Mouse (Mus musculus) heart, postnatal 0 days (tissue): ENCODE data around the gene Magi1. TPM values are rescaled to one million over a fixed set of nuclear protein-coding genes. Genes with fewer than 3 reads are reported as not detected.

Experiments used
- ATAC-seq: fragments of 200-750 bp; cut with Nextera tagmentation; 2 replicates; pipeline ENCODE4 v1.8.0; 2017; ENCODE audit warnings: low read depth, moderate number of reproducible peaks, moderate library complexity; ENCODE audit not compliant: insufficient read depth
- DNase-seq: peaks from one replicate; pipeline ENCODE4 v3.0.0-alpha.2; 2016; ENCODE audit warnings: low spot score
- H3K27ac ChIP-seq: fragments of 300-500 bp; sonication (generic); 2 replicates; pipeline ENCODE4 v1.5.1; 2014; ENCODE audit warnings: low read depth, mild to moderate bottlenecking
- H3K27me3 ChIP-seq: fragments of 300-500 bp; sonication (generic); 2 replicates; pipeline ENCODE4 v1.6.1; 2014; ENCODE audit warnings: low read length, mixed read lengths; ENCODE audit not compliant: control insufficient read depth, insufficient read depth
- H3K36me3 ChIP-seq: fragments of 300-500 bp; sonication (generic); replicated peaks from 2 replicates; pipeline ENCODE4 v1.6.1; 2014; ENCODE audit warnings: low read length, mixed read lengths; ENCODE audit not compliant: control insufficient read depth, insufficient read depth
- H3K4me1 ChIP-seq: fragments of 300-500 bp; sonication (generic); 2 replicates; pipeline ENCODE4 v1.6.1; 2014; ENCODE audit warnings: antibody characterized with exemption; ENCODE audit not compliant: control insufficient read depth, insufficient read depth
- H3K4me2 ChIP-seq: fragments of 300-500 bp; sonication (generic); 2 replicates; pipeline ENCODE4 v1.6.1; 2014; ENCODE audit warnings: low read depth, mild to moderate bottlenecking, low read length, moderate library complexity
- H3K4me3 ChIP-seq: fragments of 300-500 bp; sonication (generic); 2 replicates; pipeline ENCODE4 v1.5.1; 2014; ENCODE audit warnings: low read depth, low read length
- H3K9ac ChIP-seq: fragments of 300-500 bp; sonication (generic); replicated peaks from 2 replicates; pipeline ENCODE4 v1.6.1; 2014; ENCODE audit warnings: low read depth, low read length, mixed read lengths
- H3K9me3 ChIP-seq: fragments of 300-500 bp; sonication (generic); replicated peaks from 2 replicates; pipeline ENCODE4 v1.6.1; 2016; ENCODE audit warnings: low read length; ENCODE audit not compliant: control insufficient read depth
- CTCF ChIP-seq: IDR thresholded peaks from 2 replicates; pipeline ENCODE4 v1.5.1; 2016; ENCODE audit warnings: antibody characterized with exemption, control low read depth, low read depth
- EP300 ChIP-seq: IDR thresholded peaks from 2 replicates; pipeline ENCODE4 v1.6.1; 2016; ENCODE audit warnings: antibody characterized with exemption, low read depth
- WGBS: fragments of 180-500 bp; shearing (Covaris S2); extraction: QIAGEN DNeasy Blood & Tissue Kit; methylation state at CpG from one replicate; pipeline ENCODE4 v1.1.7; 2014; 5-methylcytosine and 5-hydroxymethylcytosine counted together
- polyA plus RNA-seq: library from polyadenylated mRNA; unstranded; fragments of >200 nt; fragmentation: Nextera tagmentation; extraction: Ambion mirVana; gene quantifications from 2 replicates; pipeline ENCODE4 v1.2.1, GENCODE M21; 2015
- total RNA-seq: library from RNA; depleted of rRNA; stranded (reverse); fragments of >200 nt; gene quantifications from 2 replicates; pipeline ENCODE4 v1.2.3, GENCODE M21; 2014; ENCODE audit warnings: low replicate concordance

Magi1 gene
- total and polyA plus RNA-seq, 2 experiments from 2014 or later = 4.6 to 15.3 TPM

GRCm38 (mm10) chr6:93787042-93787441 is 496.7 kb downstream of the Magi1 start:
- Histone ChIP-seq H3K4me3 (no peak overlapping the region), H3K36me3 (no peaks in the 10 kb centered on the region), H3K4me2 (no peak overlapping the region), H3K27ac (no peak overlapping the region), H3K4me1 (peaks cover 3% of the 10 kb centered on the region; the same call in 1 of the 2 replicates), H3K9me3 (no peaks in the 10 kb centered on the region), H3K27me3 (no peaks in the 10 kb centered on the region), H3K9ac (no peak overlapping the region)
- ATAC-seq (no peak), DNase-seq (no peak)
- 88% methylated on average over 3 of the region's 3 CpGs for WGBS
- TF ChIP-seq CTCF (no peak), EP300 (no peak)

GRCm38 (mm10) chr6:93786220-93786619 is 497.5 kb downstream of the Magi1 start:
- TF ChIP-seq CTCF (no peak), EP300 (no peak)
- WGBS = 44% methylated on average over 2 of the region's 2 CpGs
- ATAC-seq = no peak

GRCm38 (mm10) chr6:93771081-93771480 is 512.6 kb downstream of the Magi1 start:
- Histone ChIP-seq H3K4me2 (no peak overlapping the region), H3K4me1 (no peaks in the 10 kb centered on the region), H3K4me3 (no peak overlapping the region), H3K9me3 (no peaks in the 10 kb centered on the region), H3K9ac (no peak overlapping the region), H3K27me3 (no peaks in the 10 kb centered on the region), H3K36me3 (peaks cover 2% of the 10 kb centered on the region), H3K27ac (no peak overlapping the region)
- TF ChIP-seq EP300 (no peak), CTCF (no peak)
- no peak for ATAC-seq
- no peak for DNase-seq
- 55% methylated on average over 4 of the region's 4 CpGs for WGBS

More at GRCm38 (mm10) chr6:93786220-93786619, 497.5 kb downstream of the Magi1 start:
- H3K36me3 ChIP-seq = no peaks in the 10 kb centered on the region
- H3K27ac ChIP-seq = no peak overlapping the region
- no peak overlapping the region for H3K4me3 ChIP-seq
- DNase-seq = no peak
- no peaks in the 10 kb centered on the region for H3K9me3 ChIP-seq
- H3K4me2 ChIP-seq = no peak overlapping the region
- H3K27me3 ChIP-seq = no peaks in the 10 kb centered on the region
- H3K9ac ChIP-seq = no peak overlapping the region
- H3K4me1 ChIP-seq = peaks cover 3% of the 10 kb centered on the region; the same call in 1 of the 2 replicates

GRCm38 (mm10) chr6:93770283-93771025 is 513.3 kb downstream of the Magi1 start:
- WGBS = 86% methylated on average over 5 of the region's 5 CpGs
- TF ChIP-seq EP300 = no peak
- TF ChIP-seq CTCF = no peak
- Histone ChIP-seq H3K4me1 (no peaks in the 10 kb centered on the region), H3K4me2 (no peak overlapping the region), H3K27ac (no peak overlapping the region), H3K4me3 (no peak overlapping the region), H3K9ac (no peak overlapping the region), H3K36me3 (peaks cover 2% of the 10 kb centered on the region), H3K27me3 (no peaks in the 10 kb centered on the region), H3K9me3 (no peaks in the 10 kb centered on the region)
- no peak for ATAC-seq
- no peak for DNase-seq

GRCm38 (mm10) chr6:93758114-93758513 is 525.6 kb downstream of the Magi1 start:
- 51% methylated on average over 3 of the region's 3 CpGs for WGBS
- TF ChIP-seq CTCF = no peak
- no peak for TF ChIP-seq EP300
- ATAC-seq (no peak), DNase-seq (peak; percentile 16)
- H3K36me3 ChIP-seq = peaks cover 5% of the 10 kb centered on the region; the same call in 1 of the 2 replicates
- no peak overlapping the region for H3K9ac ChIP-seq
- H3K4me2 ChIP-seq = no peak overlapping the region
- no peaks in the 10 kb centered on the region for H3K27me3 ChIP-seq
- no peaks in the 10 kb centered on the region for H3K4me1 ChIP-seq
- H3K27ac ChIP-seq = 0 out of 2 replicates have a peak overlapping the region, but pooled peaks have one; percentile 60
- no peak overlapping the region for H3K4me3 ChIP-seq
- no peaks in the 10 kb centered on the region for H3K9me3 ChIP-seq
